Mouse (Mus musculus): Measurements from ENCODE around the gene Amy2a2. TPM values are rescaled to one million over a fixed set of nuclear protein-coding genes. Genes with fewer than 3 reads are reported as not detected.

Gene Amy2a2
- polyA plus RNA-seq (2015; fragmentation: Nextera tagmentation; extraction: Ambion mirVana) = not detected in 2 replicates

DNA sequence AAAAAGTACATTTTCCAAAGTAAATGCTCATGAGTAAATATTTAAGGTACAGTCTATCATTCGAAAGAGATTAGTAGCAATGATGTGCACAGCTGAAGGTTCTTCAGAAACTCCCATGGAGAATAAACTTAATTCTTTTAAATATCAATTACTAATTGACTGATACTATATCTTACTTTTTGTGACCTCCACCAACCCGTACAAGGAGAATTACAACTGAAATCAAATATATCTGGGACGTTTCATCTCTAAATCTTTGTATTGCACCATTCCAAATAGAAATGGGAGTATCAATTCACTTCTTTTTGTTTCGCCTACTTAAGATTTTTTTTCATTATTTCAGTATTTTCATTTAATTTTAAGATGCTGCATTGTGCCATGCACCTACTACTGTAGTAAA lies at the start of gene Amy2a2:
Amy2a2 (minus strand) TSS at position 101 of the 400 bp plus-strand sequence.

DNA sequence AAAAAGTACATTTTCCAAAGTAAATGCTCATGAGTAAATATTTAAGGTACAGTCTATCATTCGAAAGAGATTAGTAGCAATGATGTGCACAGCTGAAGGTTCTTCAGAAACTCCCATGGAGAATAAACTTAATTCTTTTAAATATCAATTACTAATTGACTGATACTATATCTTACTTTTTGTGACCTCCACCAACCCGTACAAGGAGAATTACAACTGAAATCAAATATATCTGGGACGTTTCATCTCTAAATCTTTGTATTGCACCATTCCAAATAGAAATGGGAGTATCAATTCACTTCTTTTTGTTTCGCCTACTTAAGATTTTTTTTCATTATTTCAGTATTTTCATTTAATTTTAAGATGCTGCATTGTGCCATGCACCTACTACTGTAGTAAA lies 32.5 kb downstream of the Amy2a2 start, which contains the start of gene Amy2a3:
Amy2a3 (minus strand) TSS at position 101 of the 400 bp plus-strand sequence.

Other genes with a start within 250 kb of the Amy2a2 start
- 0.08 and 0.09 TPM in 2 replicates for gene Amy2a5, start 97.8 kb downstream of the Amy2a2 start, polyA plus RNA-seq (2015; fragmentation: Nextera tagmentation; extraction: Ambion mirVana)
- not detected in 2 replicates for gene Amy2a4, start 65.2 kb downstream of the Amy2a2 start, polyA plus RNA-seq (2015; fragmentation: Nextera tagmentation; extraction: Ambion mirVana)
- not detected in 2 replicates for gene Amy2a3, start 32.6 kb downstream of the Amy2a2 start, polyA plus RNA-seq (2015; fragmentation: Nextera tagmentation; extraction: Ambion mirVana)
- gene Amy2a1, start 175.8 kb upstream of the Amy2a2 start, polyA plus RNA-seq (2015; fragmentation: Nextera tagmentation; extraction: Ambion mirVana) = not detected in 2 replicates

All from neural tube, postnatal 0 days (tissue).